Mouse (Mus musculus) intestine, embryonic 14.5 days (tissue): ENCODE measurements around the gene Alg11. TPM values are rescaled to one million over a fixed set of nuclear protein-coding genes. Genes with fewer than 3 reads are reported as not detected.

Experiments
- ATAC-seq: fragments of 200-750 bp; cut with Nextera tagmentation; replicated peaks from 2 replicates; pipeline ENCODE4 v1.8.0; 2017; ENCODE audit warnings: low read depth, moderate number of reproducible peaks, moderate TSS enrichment, moderate library complexity; ENCODE audit not compliant: low FRiP score, low TSS enrichment
- DNase-seq: peaks from one replicate; pipeline ENCODE4 v3.0.0-alpha.2; 2018; ENCODE audit warnings: low spot score
- H3K27ac ChIP-seq: fragments of 300-500 bp; sonication (generic); 2 replicates; pipeline ENCODE4 v1.5.1; 2014; ENCODE audit warnings: low read depth, mild to moderate bottlenecking, control low read depth
- H3K27me3 ChIP-seq: fragments of 300-500 bp; sonication (generic); replicated peaks from 2 replicates; pipeline ENCODE4 v1.6.1; 2014; ENCODE audit warnings: low read length, control low read depth; ENCODE audit not compliant: control insufficient read depth, insufficient read depth
- H3K36me3 ChIP-seq: fragments of 300-500 bp; sonication (generic); 2 replicates; pipeline ENCODE4 v1.6.1; 2014; ENCODE audit warnings: low read length, control low read depth; ENCODE audit not compliant: control insufficient read depth, insufficient read depth
- H3K4me1 ChIP-seq: fragments of 300-500 bp; sonication (generic); replicated peaks from 2 replicates; pipeline ENCODE4 v1.6.1; 2014; ENCODE audit warnings: low read length, control low read depth, mixed read lengths; ENCODE audit not compliant: control insufficient read depth, insufficient read depth
- H3K4me2 ChIP-seq: fragments of 300-500 bp; sonication (generic); 2 replicates; pipeline ENCODE4 v1.6.1; 2014; ENCODE audit warnings: low read length
- H3K4me3 ChIP-seq: fragments of 300-500 bp; sonication (generic); 2 replicates; pipeline ENCODE4 v1.5.1; 2014; ENCODE audit warnings: low read depth, low read length, control low read depth, mixed read lengths
- H3K9ac ChIP-seq: fragments of 300-500 bp; sonication (generic); 2 replicates; pipeline ENCODE4 v1.6.1; 2014; ENCODE audit warnings: mild to moderate bottlenecking, low read length
- H3K9me3 ChIP-seq: fragments of 300-500 bp; sonication (generic); 2 replicates; pipeline ENCODE4 v1.6.1; 2016; ENCODE audit warnings: low read length, control low read depth; ENCODE audit not compliant: control insufficient read depth
- WGBS: fragments of 180-500 bp; shearing (Covaris S2); extraction: QIAGEN DNeasy Blood & Tissue Kit; methylation state at CpG from one replicate; pipeline ENCODE4 v1.1.7; 2014; 5-methylcytosine and 5-hydroxymethylcytosine counted together
- polyA plus RNA-seq: library from polyadenylated mRNA; unstranded; fragments of >200 nt; fragmentation: Nextera tagmentation; extraction: Ambion mirVana; gene quantifications from 2 replicates; pipeline ENCODE4 v1.2.1, GENCODE M21; 2014

Alg11 gene
- polyA plus RNA-seq, 1 experiment from 2014 or later, result 30.2 TPM

- 55% methylated on average over 3 of the region's 3 CpGs for WGBS
- Histone ChIP-seq H3K36me3 (no peaks in the 10 kb centered on the region), H3K4me2 (no peak overlapping the region), H3K4me3 (no peak overlapping the region), H3K27me3 (peaks cover 18% of the 10 kb centered on the region), H3K4me1 (peaks cover 3% of the 10 kb centered on the region; the same call in 1 of the 2 replicates), H3K27ac (no peak overlapping the region), H3K9me3 (no peaks in the 10 kb centered on the region), H3K9ac (no peak overlapping the region)
- DNase-seq, result no peak
- no peak for ATAC-seq
These were observed 3.7 kb upstream of the Alg11 start for GRCm38 (mm10) chr8:22056850-22057249.

- WGBS, result 71% methylated on average over 9 of the region's 9 CpGs
- Histone ChIP-seq H3K9me3 (no peaks in the 10 kb centered on the region), H3K9ac (no peak overlapping the region), H3K4me3 (no peak overlapping the region), H3K36me3 (peaks cover 5% of the 10 kb centered on the region), H3K27me3 (peaks cover 18% of the 10 kb centered on the region), H3K4me1 (peaks cover 3% of the 10 kb centered on the region; the same call in 1 of the 2 replicates), H3K27ac (no peak overlapping the region), H3K4me2 (no peak overlapping the region)
- ATAC-seq, result no peak
- no peak for DNase-seq
These were observed 2.2 kb upstream of the Alg11 start for GRCm38 (mm10) chr8:22058368-22058767.

GRCm38 (mm10) chr8:22059153-22059738, 1.3 kb upstream of the Alg11 start:
- 49% methylated on average over 11 of the region's 11 CpGs for WGBS
- H3K9ac ChIP-seq, result peak overlapping the region; percentile 34
- no peak overlapping the region for H3K27ac ChIP-seq

DNA sequence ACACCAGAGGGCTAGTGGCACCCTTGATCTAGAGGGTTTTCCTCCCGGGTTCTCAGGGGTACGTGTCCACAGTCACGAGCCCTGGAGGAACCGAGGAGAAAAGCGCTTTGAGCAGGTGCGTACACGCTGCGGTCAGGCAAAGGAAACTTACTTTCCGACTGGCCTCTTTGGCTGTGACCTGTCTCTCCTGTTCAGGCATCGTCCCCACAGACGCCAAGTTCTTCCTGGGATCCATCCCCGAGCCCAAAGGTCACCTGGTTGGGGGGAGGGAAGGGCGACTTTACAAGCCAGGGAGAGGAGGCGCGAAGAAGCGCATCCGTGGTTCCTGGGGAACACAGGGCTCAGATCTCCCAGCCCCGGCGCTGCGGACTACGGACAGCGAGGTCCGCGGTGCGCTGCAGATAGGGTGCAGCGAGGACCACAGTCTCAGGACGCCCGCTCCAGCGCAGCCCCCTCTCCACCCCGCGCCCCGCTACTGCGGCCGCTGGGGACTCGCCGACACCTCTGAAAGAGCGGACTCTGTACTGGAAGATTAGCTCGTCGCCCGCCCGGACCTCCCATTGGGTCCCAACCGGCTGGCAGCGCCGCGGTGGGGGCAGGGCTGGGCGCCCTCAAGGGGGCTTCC, 588 bp upstream of the Alg11 start, which contains the start of gene Atp7b:
TSS of gene Atp7b (minus strand) at position 485 of the 625 bp plus-strand sequence.
- H3K4me1 ChIP-seq, result peaks cover 3% of the 10 kb centered on the region; the same call in 1 of the 2 replicates
- peak; percentile 81 for DNase-seq
- H3K4me3 ChIP-seq, result peak within 1 kb of the TSS; percentile 82
- H3K9ac ChIP-seq, result peak within 1 kb of the TSS; percentile 55
- H3K4me2 ChIP-seq, result peak within 1 kb of the TSS; percentile 92
- H3K27me3 ChIP-seq, result peaks cover 18% of the 10 kb centered on the region
- peaks cover 15% of the 10 kb centered on the region for H3K36me3 ChIP-seq
- no peaks in the 10 kb centered on the region for H3K9me3 ChIP-seq
- WGBS, result 1% methylated on average over 44 of the region's 46 CpGs
- H3K27ac ChIP-seq, result no peak within 1 kb of the TSS
- peak; percentile 90 for ATAC-seq

More at GRCm38 (mm10) chr8:22059153-22059738, 1.3 kb upstream of the Alg11 start:
- H3K4me3 ChIP-seq, result peak overlapping the region; percentile 82
- no peak for ATAC-seq
- H3K4me1 ChIP-seq, result peaks cover 3% of the 10 kb centered on the region; the same call in 1 of the 2 replicates
- H3K27me3 ChIP-seq, result peaks cover 18% of the 10 kb centered on the region
- H3K36me3 ChIP-seq, result peaks cover 9% of the 10 kb centered on the region
- DNase-seq, result no peak
- H3K4me2 ChIP-seq, result peak overlapping the region; percentile 92
- H3K9me3 ChIP-seq, result no peaks in the 10 kb centered on the region

GRCm38 (mm10) chr8:22061126-22061525, 605 bp downstream of the Alg11 start:
- Histone ChIP-seq H3K4me1 (peaks cover 3% of the 10 kb centered on the region; the same call in 1 of the 2 replicates), H3K4me3 (peak overlapping the region; percentile 82), H3K9me3 (no peaks in the 10 kb centered on the region), H3K36me3 (peaks cover 27% of the 10 kb centered on the region), H3K9ac (peak overlapping the region; percentile 55), H3K4me2 (peak overlapping the region; percentile 92), H3K27me3 (peaks cover 18% of the 10 kb centered on the region), H3K27ac (no peak overlapping the region)
- WGBS, result 7% methylated on average over 3 of the region's 3 CpGs
- no peak for DNase-seq
- ATAC-seq, result no peak

GRCm38 (mm10) chr8:22079313-22080007, 18.9 kb downstream of the Alg11 start:
- 86% methylated on average over 9 of the region's 9 CpGs for WGBS
- H3K27ac ChIP-seq, result no peak overlapping the region
- H3K4me3 ChIP-seq, result no peak overlapping the region
- H3K4me1 ChIP-seq, result no peaks in the 10 kb centered on the region
- H3K36me3 ChIP-seq, result no peaks in the 10 kb centered on the region
- H3K27me3 ChIP-seq, result no peaks in the 10 kb centered on the region
- no peak for DNase-seq
- H3K9me3 ChIP-seq, result no peaks in the 10 kb centered on the region
- no peak overlapping the region for H3K9ac ChIP-seq
- H3K4me2 ChIP-seq, result no peak overlapping the region
- no peak for ATAC-seq

- Histone ChIP-seq H3K9me3 (no peaks in the 10 kb centered on the region), H3K27ac (no peak overlapping the region), H3K36me3 (no peaks in the 10 kb centered on the region), H3K4me3 (no peak overlapping the region), H3K9ac (no peak overlapping the region), H3K4me1 (no peaks in the 10 kb centered on the region), H3K4me2 (no peak overlapping the region), H3K27me3 (no peaks in the 10 kb centered on the region)
- 87% methylated on average over 4 of the region's 4 CpGs for WGBS
- ATAC-seq (no peak), DNase-seq (no peak)
These were observed 28.7 kb downstream of the Alg11 start for GRCm38 (mm10) chr8:22089226-22089625.

GRCm38 (mm10) chr8:22091568-22091967, 31.0 kb downstream of the Alg11 start:
- Histone ChIP-seq H3K4me2 (no peak overlapping the region), H3K4me1 (no peaks in the 10 kb centered on the region), H3K4me3 (no peak overlapping the region), H3K36me3 (no peaks in the 10 kb centered on the region), H3K9me3 (no peaks in the 10 kb centered on the region), H3K27ac (no peak overlapping the region), H3K27me3 (no peaks in the 10 kb centered on the region), H3K9ac (no peak overlapping the region)
- ATAC-seq, result no peak
- DNase-seq, result peak; percentile 52
- WGBS, result 41% methylated on average over 8 of the region's 8 CpGs
